Mouse (Mus musculus) liver, embryonic 14.5 days (tissue): ENCODE measurements around the gene Ccnjl. TPM values are rescaled to one million over a fixed set of nuclear protein-coding genes. Genes with fewer than 3 reads are reported as not detected.

Experiments used
- ATAC-seq: fragments of 200-750 bp; cut with Nextera tagmentation; 2 replicates; pipeline ENCODE4 v1.8.0; 2017; ENCODE audit warnings: moderate number of reproducible peaks, mild to moderate bottlenecking, moderate library complexity; ENCODE audit not compliant: insufficient read depth
- DNase-seq, 3 experiments: peaks; one replicate each; pipeline ENCODE4 v3.0.0-alpha.2; 2012 to 2013; ENCODE audit warnings: low read depth in 3 of 3, low spot score in 3 of 3
- H3K27ac ChIP-seq: fragments of 300-500 bp; sonication (generic); 2 replicates; pipeline ENCODE4 v1.5.1; 2014; ENCODE audit warnings: moderate library complexity, mild to moderate bottlenecking, control low read depth, inconsistent platforms
- H3K27me3 ChIP-seq: fragments of 300-500 bp; sonication (generic); 2 replicates; pipeline ENCODE4 v1.6.1; 2014; ENCODE audit warnings: mild to moderate bottlenecking, low read length, moderate library complexity; ENCODE audit not compliant: control insufficient read depth, insufficient read depth
- H3K36me3 ChIP-seq: fragments of 300-500 bp; sonication (generic); replicated peaks from 2 replicates; pipeline ENCODE4 v1.6.1; 2014; ENCODE audit warnings: low read depth; ENCODE audit not compliant: control insufficient read depth, insufficient read depth
- H3K4me1 ChIP-seq, 2 experiments: fragments of 200-500 bp in 1 of 2; fragments of 300-500 bp in 1 of 2; sonication (generic) in 1 of 2; replicated peaks; 2 replicates each; pipeline ENCODE4 v1.6.1; 2012 to 2014; ENCODE audit warnings: antibody characterized with exemption in 1 of 2, inconsistent platforms in 1 of 2, low read length in 1 of 2; ENCODE audit not compliant: control insufficient read depth in 2 of 2, insufficient read depth in 2 of 2
- H3K4me2 ChIP-seq: fragments of 300-500 bp; sonication (generic); 2 replicates; pipeline ENCODE4 v1.6.1; 2014; ENCODE audit warnings: low read depth, mild to moderate bottlenecking, control low read depth, moderate library complexity
- H3K4me3 ChIP-seq, 2 experiments: fragments of 200-500 bp in 1 of 2; fragments of 300-500 bp in 1 of 2; sonication (generic) in 1 of 2; 2 replicates each; pipeline ENCODE4 v1.5.1; 2012 to 2014; ENCODE audit warnings: low read depth in 2 of 2, low read length in 2 of 2, mild to moderate bottlenecking in 2 of 2, control low read depth in 1 of 2, inconsistent platforms in 1 of 2, moderate library complexity in 1 of 2; ENCODE audit not compliant: insufficient read depth in 1 of 2
- H3K9ac ChIP-seq: fragments of 300-500 bp; sonication (generic); replicated peaks from 2 replicates; pipeline ENCODE4 v1.6.1; 2014; ENCODE audit warnings: mild to moderate bottlenecking, control low read depth, moderate library complexity
- H3K9me3 ChIP-seq: fragments of 300-500 bp; sonication (generic); 2 replicates; pipeline ENCODE4 v1.6.1; 2016; ENCODE audit warnings: low read length, mixed read lengths; ENCODE audit not compliant: control insufficient read depth
- CTCF ChIP-seq: IDR thresholded peaks from 2 replicates; pipeline ENCODE4 v1.5.1; 2016; ENCODE audit warnings: antibody characterized with exemption, low read depth, control low read depth
- EP300 ChIP-seq: IDR thresholded peaks from 2 replicates; pipeline ENCODE4 v1.6.1; 2016; ENCODE audit warnings: antibody characterized with exemption, low read depth
- WGBS: fragments of 180-500 bp; shearing (Covaris S2); extraction: QIAGEN DNeasy Blood & Tissue Kit; methylation state at CpG from one replicate; pipeline ENCODE4 v1.1.7; 2014; ENCODE audit not compliant: insufficient replicate concordance; 5-methylcytosine and 5-hydroxymethylcytosine counted together
- polyA plus RNA-seq, 2 experiments: library from polyadenylated mRNA; depleted of rRNA in 1 of 2; stranded (reverse) in 1 of 2; unstranded in 1 of 2; fragments of >200 nt; fragmentation: Nextera tagmentation in 1 of 2; extraction: Ambion mirVana in 1 of 2; gene quantifications; 2 replicates each; pipeline versions ENCODE4 v1.2.1 to v1.2.3; 2012 to 2014

Ccnjl gene
- polyA plus RNA-seq, 2 experiments = 0.79 to 1.5 TPM

DNA sequence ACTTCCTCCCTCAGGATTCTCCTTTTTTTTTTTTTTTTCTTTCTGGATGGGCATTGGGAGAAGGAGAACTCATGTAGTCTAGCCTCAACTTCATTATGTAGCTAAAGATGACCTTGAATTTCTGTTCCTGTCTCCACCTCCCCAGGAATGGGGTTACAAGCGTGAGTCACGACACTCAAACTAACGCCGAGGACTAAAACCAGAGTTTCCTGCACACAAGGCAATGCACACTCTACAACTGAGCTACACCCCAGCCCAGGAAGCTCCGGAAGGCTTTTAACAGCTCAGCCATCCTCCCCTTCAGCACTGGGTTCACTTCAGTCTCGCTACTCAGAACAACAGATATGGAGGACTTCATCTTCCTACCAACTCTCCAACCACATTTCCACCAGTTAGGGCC, 76.3 kb downstream of the Ccnjl start:
- no peaks in the 10 kb centered on the region for H3K27me3 ChIP-seq
- no peak overlapping the region for H3K27ac ChIP-seq
- H3K4me1 ChIP-seq = no peaks in the 10 kb centered on the region
- TF ChIP-seq EP300 = no peak
- no peak for TF ChIP-seq CTCF
- no peak overlapping the region for H3K9ac ChIP-seq
- H3K4me2 ChIP-seq = no peak overlapping the region
- DNase-seq (no peak), ATAC-seq (no peak)
- 42% methylated on average over 6 of the region's 6 CpGs for WGBS
- no peaks in the 10 kb centered on the region for H3K9me3 ChIP-seq
- H3K36me3 ChIP-seq = no peaks in the 10 kb centered on the region
- no peak overlapping the region for H3K4me3 ChIP-seq

DNA sequence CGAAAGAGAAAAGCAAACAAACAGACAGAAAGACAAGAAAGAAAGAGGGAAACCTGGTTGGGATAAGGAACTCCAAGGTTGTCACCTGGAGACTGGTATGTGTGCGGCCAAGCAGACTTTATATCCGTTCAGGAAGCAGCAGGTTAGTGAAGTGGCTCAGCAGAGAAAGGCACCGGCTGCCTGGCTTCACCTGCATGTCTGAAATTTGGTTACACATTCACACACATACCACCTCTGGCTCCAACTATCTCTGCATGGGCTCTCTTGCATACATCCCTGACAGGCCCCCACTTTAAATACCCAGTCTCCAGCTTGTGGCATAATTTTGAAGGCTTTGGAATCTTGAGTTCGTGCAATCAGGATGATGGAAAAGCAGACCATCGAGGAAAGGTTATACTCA, 77.3 kb downstream of the Ccnjl start:
- no peak for TF ChIP-seq EP300
- TF ChIP-seq CTCF = no peak
- H3K9me3 ChIP-seq = no peaks in the 10 kb centered on the region
- no peaks in the 10 kb centered on the region for H3K36me3 ChIP-seq
- DNase-seq (no peak), ATAC-seq (no peak)
- H3K9ac ChIP-seq = no peak overlapping the region
- WGBS = 60% methylated on average over 6 of the region's 6 CpGs
- no peak overlapping the region for H3K27ac ChIP-seq
- no peaks in the 10 kb centered on the region for H3K4me1 ChIP-seq
- H3K27me3 ChIP-seq = no peaks in the 10 kb centered on the region
- no peak overlapping the region for H3K4me2 ChIP-seq
- no peak overlapping the region for H3K4me3 ChIP-seq

DNA sequence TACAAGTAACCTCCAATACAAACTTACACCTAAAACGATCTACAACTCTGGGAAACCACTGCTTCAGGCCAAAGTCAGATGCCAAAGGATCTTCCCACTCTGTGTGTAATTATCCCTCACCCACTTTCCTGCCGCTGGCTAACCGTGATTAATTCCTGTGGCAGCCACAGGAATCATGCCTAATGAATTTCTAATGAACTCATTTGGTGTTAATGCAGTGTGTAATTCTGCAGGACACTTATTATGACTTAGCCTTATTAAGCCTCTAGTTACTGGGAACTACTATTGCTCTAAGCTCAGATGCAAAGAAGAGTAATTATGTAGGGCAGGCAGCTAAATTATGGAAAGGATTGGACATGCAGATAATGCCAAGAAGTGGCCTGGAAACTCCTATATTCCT, 79.9 kb downstream of the Ccnjl start:
- H3K9me3 ChIP-seq = no peaks in the 10 kb centered on the region

DNA sequence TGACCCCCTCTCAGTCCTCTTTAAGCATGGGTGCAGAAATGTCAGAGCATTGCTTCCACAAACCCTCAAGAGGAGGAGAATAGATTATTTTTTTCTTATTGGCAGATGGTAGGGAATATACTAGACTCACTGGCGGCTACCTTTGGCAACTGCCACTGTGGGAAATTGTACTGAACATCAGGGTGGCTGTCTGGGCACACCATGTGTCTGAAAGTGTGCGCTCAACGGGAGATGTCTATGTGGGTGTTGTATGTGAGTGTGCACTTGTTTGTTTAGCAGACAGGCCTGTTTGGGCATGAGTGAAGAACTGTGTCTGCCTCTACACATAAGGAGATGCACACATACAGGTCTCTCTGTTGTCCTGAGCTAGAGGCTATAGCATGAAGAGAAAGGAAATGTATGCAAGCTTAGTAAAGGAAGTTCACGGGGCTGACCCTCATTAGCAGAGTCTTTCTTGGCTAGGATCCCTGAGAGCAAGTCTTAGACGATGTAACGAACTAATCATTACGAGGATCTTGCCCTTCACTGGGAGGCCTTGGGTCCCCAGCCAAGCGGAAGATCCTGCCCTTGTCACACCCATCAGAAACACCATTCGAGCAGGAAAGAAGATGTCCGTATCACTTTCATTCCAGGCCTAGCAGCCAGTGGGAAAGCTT, 81.5 kb downstream of the Ccnjl start:
- TF ChIP-seq CTCF (no peak), EP300 (no peak)
- ATAC-seq = no peak
- H3K4me3 ChIP-seq = no peak overlapping the region
- WGBS = 72% methylated on average over 10 of the region's 10 CpGs
- H3K27me3 ChIP-seq = no peaks in the 10 kb centered on the region
- no peak for DNase-seq
- H3K9me3 ChIP-seq = no peaks in the 10 kb centered on the region
- H3K9ac ChIP-seq = no peak overlapping the region
- no peak overlapping the region for H3K27ac ChIP-seq
- H3K4me1 ChIP-seq = peaks cover 0 to 6% of the 10 kb centered on the region in 2 experiments; a peak in 2 of 4 replicates
- no peaks in the 10 kb centered on the region for H3K36me3 ChIP-seq
- H3K4me2 ChIP-seq = no peak overlapping the region

More for the DNA sequence above, 79.9 kb downstream of the Ccnjl start:
- no peak for ATAC-seq
- Histone ChIP-seq H3K27me3 (no peaks in the 10 kb centered on the region), H3K36me3 (no peaks in the 10 kb centered on the region), H3K4me2 (no peak overlapping the region), H3K4me3 (no peak overlapping the region), H3K4me1 (peaks cover 0 to 5% of the 10 kb centered on the region in 2 experiments; a peak in 2 of 4 replicates), H3K27ac (no peak overlapping the region), H3K9ac (no peak overlapping the region)
- DNase-seq = no peak
- TF ChIP-seq EP300 (no peak), CTCF (no peak)
- 62% methylated on average over 3 of the region's 3 CpGs for WGBS

DNA sequence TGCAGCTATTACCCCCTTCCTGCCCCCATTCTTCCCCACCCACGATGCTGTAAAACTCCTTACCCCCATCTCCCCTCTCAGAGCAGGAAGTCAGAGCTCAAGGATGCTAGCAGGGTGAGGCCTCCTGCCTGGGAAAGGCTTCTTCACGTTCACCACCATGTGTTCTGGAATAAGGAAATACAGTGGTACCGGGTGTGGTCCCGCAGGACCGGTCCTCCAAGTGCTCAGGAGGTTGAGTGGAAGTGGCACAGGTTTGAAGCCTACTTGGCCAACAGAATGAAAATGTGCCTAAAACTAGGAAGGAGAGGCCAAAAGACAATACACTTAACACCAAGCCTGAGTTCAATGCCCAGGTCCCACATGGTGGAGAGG, 82.1 kb downstream of the Ccnjl start:
- ATAC-seq = no peak
- Histone ChIP-seq H3K4me1 (peaks cover 0 to 6% of the 10 kb centered on the region in 2 experiments; a peak in 2 of 4 replicates), H3K4me3 (no peak overlapping the region), H3K9me3 (no peaks in the 10 kb centered on the region), H3K36me3 (no peaks in the 10 kb centered on the region), H3K27ac (no peak overlapping the region), H3K9ac (no peak overlapping the region), H3K4me2 (no peak overlapping the region), H3K27me3 (no peaks in the 10 kb centered on the region)
- 56% methylated on average over 5 of the region's 5 CpGs for WGBS
- TF ChIP-seq EP300 (no peak), CTCF (no peak)
- no peak for DNase-seq
